Mouse (Mus musculus): Measurements from ENCODE around the gene Bdkrb2. TPM values are rescaled to one million over a fixed set of nuclear protein-coding genes. Genes with fewer than 3 reads are reported as not detected.

The Bdkrb2 gene
- polyA plus RNA-seq, 1 experiment from 2014 or later: 0.05 TPM

GRCm38 (mm10) chr12:105602581-105603210, 39.7 kb downstream of the Bdkrb2 start, which contains the start of gene Bdkrb1:
TSS of gene Bdkrb1 (plus strand) at chr12:105603085.
- Histone ChIP-seq H3K27me3 (ENCODE audit: insufficient read depth, low read length) (no peaks in the 10 kb centered on the region), H3K9ac (replicated peaks) (no peak within 1 kb of the TSS), H3K9me3 (ENCODE audit: low read length) (no peaks in the 10 kb centered on the region), H3K4me1 (ENCODE audit: insufficient read depth) (no peaks in the 10 kb centered on the region), H3K36me3 (replicated peaks; ENCODE audit: insufficient read depth, low read length) (no peaks in the 10 kb centered on the region), H3K4me3 (ENCODE audit: low read depth, low read length) (no peak within 1 kb of the TSS), H3K4me2 (ENCODE audit: low read depth, low read length) (no peak within 1 kb of the TSS), H3K27ac (ENCODE audit: low read depth) (no peak within 1 kb of the TSS)
- DNase-seq: no peak
- 83% methylated on average over 11 of the region's 11 CpGs for WGBS (ENCODE audit: insufficient replicate concordance)
- ATAC-seq: no peak
- TF ChIP-seq CTCF (IDR thresholded peaks at IDR 0.05; ENCODE audit: low read depth) (no peak), EP300 (IDR thresholded peaks at IDR 0.05; ENCODE audit: low read depth) (no peak)

DNA sequence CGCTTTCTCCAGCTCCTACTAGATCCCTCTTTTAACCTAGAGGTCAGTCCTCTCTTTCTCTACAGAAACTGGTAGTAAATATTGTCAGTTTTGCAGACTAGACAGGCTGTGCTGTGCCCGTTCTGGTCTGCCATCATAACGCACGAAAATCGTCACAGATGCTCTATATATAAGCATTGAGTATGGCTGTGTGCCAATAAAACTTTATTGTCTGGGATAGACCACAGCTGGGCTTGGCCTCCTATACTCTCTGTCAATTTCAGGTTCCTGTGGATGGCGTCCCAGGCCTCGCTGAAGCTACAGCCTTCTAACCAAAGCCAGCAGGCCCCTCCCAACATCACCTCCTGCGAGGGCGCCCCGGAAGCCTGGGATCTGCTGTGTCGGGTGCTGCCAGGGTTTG, 40.9 kb downstream of the Bdkrb2 start:
- DNase-seq (no peak), ATAC-seq (no peak)
- Histone ChIP-seq H3K9me3 (ENCODE audit: low read length) (no peaks in the 10 kb centered on the region), H3K27me3 (ENCODE audit: insufficient read depth, low read length) (no peaks in the 10 kb centered on the region), H3K36me3 (replicated peaks; ENCODE audit: insufficient read depth, low read length) (no peaks in the 10 kb centered on the region), H3K4me2 (ENCODE audit: low read depth, low read length) (no peak overlapping the region), H3K4me3 (ENCODE audit: low read depth, low read length) (no peak overlapping the region), H3K4me1 (ENCODE audit: insufficient read depth) (no peaks in the 10 kb centered on the region), H3K27ac (ENCODE audit: low read depth) (no peak overlapping the region), H3K9ac (replicated peaks) (no peak overlapping the region)
- 86% methylated on average over 11 of the region's 11 CpGs for WGBS (ENCODE audit: insufficient replicate concordance)
- TF ChIP-seq CTCF (IDR thresholded peaks at IDR 0.05; ENCODE audit: low read depth) (no peak), EP300 (IDR thresholded peaks at IDR 0.05; ENCODE audit: low read depth) (no peak)

DNA sequence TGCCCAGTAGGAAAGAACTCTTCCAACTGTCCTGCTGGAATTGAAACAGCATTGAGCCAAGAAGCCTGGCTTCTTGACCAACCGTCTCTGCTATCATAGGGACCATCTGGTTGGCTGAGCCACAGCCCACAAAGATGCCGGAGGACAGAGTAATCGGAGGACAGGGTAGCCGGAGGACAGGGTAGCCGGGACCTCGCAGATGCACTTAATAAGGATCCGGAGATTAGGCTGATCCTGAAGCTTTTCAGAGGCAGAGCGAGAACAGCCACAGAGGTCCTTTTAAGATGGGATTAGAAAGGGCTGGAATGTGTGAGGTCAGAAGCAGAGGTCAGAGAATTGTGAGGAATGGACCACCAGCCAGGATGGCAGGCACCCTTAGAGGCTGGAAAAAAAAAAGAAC, 42.2 kb downstream of the Bdkrb2 start:
- Histone ChIP-seq H3K9ac (replicated peaks) (no peak overlapping the region), H3K36me3 (replicated peaks; ENCODE audit: insufficient read depth, low read length) (no peaks in the 10 kb centered on the region), H3K9me3 (ENCODE audit: low read length) (no peaks in the 10 kb centered on the region), H3K27me3 (ENCODE audit: insufficient read depth, low read length) (no peaks in the 10 kb centered on the region), H3K4me2 (ENCODE audit: low read depth, low read length) (no peak overlapping the region), H3K4me1 (ENCODE audit: insufficient read depth) (no peaks in the 10 kb centered on the region), H3K27ac (ENCODE audit: low read depth) (no peak overlapping the region), H3K4me3 (ENCODE audit: low read depth, low read length) (no peak overlapping the region)
- TF ChIP-seq EP300 (IDR thresholded peaks at IDR 0.05; ENCODE audit: low read depth): no peak
- no peak for TF ChIP-seq CTCF (IDR thresholded peaks at IDR 0.05; ENCODE audit: low read depth)
- no peak for ATAC-seq
- 70% methylated on average over 8 of the region's 8 CpGs for WGBS (ENCODE audit: insufficient replicate concordance)
- no peak for DNase-seq

- Histone ChIP-seq H3K27me3 (ENCODE audit: insufficient read depth, low read length) (no peaks in the 10 kb centered on the region), H3K9ac (replicated peaks) (no peak overlapping the region), H3K4me1 (ENCODE audit: insufficient read depth) (no peaks in the 10 kb centered on the region), H3K4me2 (ENCODE audit: low read depth, low read length) (no peak overlapping the region), H3K36me3 (replicated peaks; ENCODE audit: insufficient read depth, low read length) (no peaks in the 10 kb centered on the region), H3K27ac (ENCODE audit: low read depth) (no peak overlapping the region), H3K9me3 (ENCODE audit: low read length) (no peaks in the 10 kb centered on the region), H3K4me3 (ENCODE audit: low read depth, low read length) (no peak overlapping the region)
- no peak for DNase-seq
- no peak for ATAC-seq
- WGBS (ENCODE audit: insufficient replicate concordance): 64% methylated on average over 4 of the region's 4 CpGs
- TF ChIP-seq CTCF (IDR thresholded peaks at IDR 0.05; ENCODE audit: low read depth) (no peak), EP300 (IDR thresholded peaks at IDR 0.05; ENCODE audit: low read depth) (no peak)
Observed at GRCm38 (mm10) chr12:105606881-105607280, 43.9 kb downstream of the Bdkrb2 start.

DNA sequence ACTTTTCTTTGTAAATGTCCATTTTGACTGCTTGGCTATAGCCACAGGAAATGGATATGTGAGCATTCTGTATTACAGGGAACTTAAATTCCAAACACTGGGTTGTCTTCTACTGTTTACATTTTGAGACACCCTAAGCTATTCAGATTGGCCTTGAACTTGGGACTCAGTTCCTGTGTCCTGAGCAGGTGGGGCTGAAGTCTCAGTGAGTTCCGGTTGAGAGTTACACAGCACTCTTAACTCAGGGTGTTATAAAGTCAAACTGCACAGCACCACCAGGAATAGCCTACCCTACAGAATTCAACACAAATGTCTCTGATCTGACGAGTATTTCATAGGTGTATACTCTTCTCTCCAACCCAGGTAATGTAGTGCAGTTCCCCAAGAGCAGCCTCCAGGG, 48.0 kb downstream of the Bdkrb2 start:
- Histone ChIP-seq H3K4me2 (ENCODE audit: low read depth, low read length) (no peak overlapping the region), H3K9ac (replicated peaks) (no peak overlapping the region), H3K9me3 (ENCODE audit: low read length) (no peaks in the 10 kb centered on the region), H3K36me3 (replicated peaks; ENCODE audit: insufficient read depth, low read length) (peaks cover 8% of the 10 kb centered on the region; the same call in 1 of the 2 replicates), H3K4me3 (ENCODE audit: low read depth, low read length) (no peak overlapping the region), H3K27ac (ENCODE audit: low read depth) (no peak overlapping the region), H3K4me1 (ENCODE audit: insufficient read depth) (no peaks in the 10 kb centered on the region), H3K27me3 (ENCODE audit: insufficient read depth, low read length) (no peaks in the 10 kb centered on the region)
- TF ChIP-seq CTCF (IDR thresholded peaks at IDR 0.05; ENCODE audit: low read depth) (no peak), EP300 (IDR thresholded peaks at IDR 0.05; ENCODE audit: low read depth) (no peak)
- ATAC-seq (no peak), DNase-seq (no peak)
- 69% methylated on average over 2 of the region's 2 CpGs for WGBS (ENCODE audit: insufficient replicate concordance)

- H3K9ac ChIP-seq (replicated peaks): no peak overlapping the region
- no peaks in the 10 kb centered on the region for H3K9me3 ChIP-seq (ENCODE audit: low read length)
- H3K4me1 ChIP-seq (ENCODE audit: insufficient read depth): no peaks in the 10 kb centered on the region
- peak; percentile 72 for DNase-seq
- no peaks in the 10 kb centered on the region for H3K27me3 ChIP-seq (ENCODE audit: insufficient read depth, low read length)
- no peak overlapping the region for H3K4me2 ChIP-seq (ENCODE audit: low read depth, low read length)
- H3K27ac ChIP-seq (ENCODE audit: low read depth): no peak overlapping the region
- H3K36me3 ChIP-seq (replicated peaks; ENCODE audit: insufficient read depth, low read length): peaks cover 15% of the 10 kb centered on the region; the same call in 1 of the 2 replicates
- TF ChIP-seq EP300 (IDR thresholded peaks at IDR 0.05; ENCODE audit: low read depth) (no peak), CTCF (IDR thresholded peaks at IDR 0.05; ENCODE audit: low read depth) (peak; percentile 74)
- no peak for ATAC-seq
- WGBS (ENCODE audit: insufficient replicate concordance): 31% methylated on average over 7 of the region's 7 CpGs
- H3K4me3 ChIP-seq (ENCODE audit: low read depth, low read length): no peak overlapping the region
Observed at GRCm38 (mm10) chr12:105611748-105612147, 48.7 kb downstream of the Bdkrb2 start.

Data from liver, postnatal 0 days (tissue).